Mouse (Mus musculus): Measurements from ENCODE around the gene Crygn. TPM values are rescaled to one million over a fixed set of nuclear protein-coding genes. Genes with fewer than 3 reads are reported as not detected.

Crygn gene
- polyA plus RNA-seq, 1 experiment from 2014 or later: 3.4 TPM

- 89% methylated on average over 8 of the region's 8 CpGs for WGBS
- H3K9me3 ChIP-seq (ENCODE audit: control insufficient read depth, low read length): no peaks in the 10 kb centered on the region
Observed at GRCm38 (mm10) chr5:24704615-24705014, 53.2 kb downstream of the Crygn start.

GRCm38 (mm10) chr5:24701271-24701670 is 56.5 kb downstream of the Crygn start:
- H3K4me1 ChIP-seq (replicated peaks; ENCODE audit: control insufficient read depth, insufficient read depth, low read length): 0 out of 2 replicates have a peak, but pooled peaks cover 4% of the 10 kb centered on the region
- 59% methylated on average over 3 of the region's 3 CpGs for WGBS
- no peaks in the 10 kb centered on the region for H3K27me3 ChIP-seq (ENCODE audit: control insufficient read depth, insufficient read depth, low read depth, low read length)
- peaks cover 51% of the 10 kb centered on the region for H3K36me3 ChIP-seq (ENCODE audit: control insufficient read depth, insufficient read depth, low read length)
- ATAC-seq (ENCODE audit: low read depth): peak; percentile 95
- H3K4me2 ChIP-seq (ENCODE audit: low read depth, low read length): no peak overlapping the region
- H3K27ac ChIP-seq (ENCODE audit: low read length): peak overlapping the region; percentile 85
- H3K9me3 ChIP-seq (ENCODE audit: control insufficient read depth, low read length): no peaks in the 10 kb centered on the region
- H3K4me3 ChIP-seq (ENCODE audit: low read length): no peak overlapping the region
- no peak overlapping the region for H3K9ac ChIP-seq (ENCODE audit: low read length)

More at GRCm38 (mm10) chr5:24704615-24705014, 53.2 kb downstream of the Crygn start:
- H3K36me3 ChIP-seq (ENCODE audit: control insufficient read depth, insufficient read depth, low read length): peaks cover 64% of the 10 kb centered on the region
- H3K4me3 ChIP-seq (ENCODE audit: low read length): no peak overlapping the region
- H3K4me1 ChIP-seq (replicated peaks; ENCODE audit: control insufficient read depth, insufficient read depth, low read length): 0 out of 2 replicates have a peak, but pooled peaks cover 4% of the 10 kb centered on the region
- no peak overlapping the region for H3K4me2 ChIP-seq (ENCODE audit: low read depth, low read length)
- no peak overlapping the region for H3K27ac ChIP-seq (ENCODE audit: low read length)
- H3K27me3 ChIP-seq (ENCODE audit: control insufficient read depth, insufficient read depth, low read depth, low read length): no peaks in the 10 kb centered on the region
- no peak for ATAC-seq (ENCODE audit: low read depth)
- no peak overlapping the region for H3K9ac ChIP-seq (ENCODE audit: low read length)

Other genes starting within 250 kb of the Crygn start
- not detected in 2 replicates for gene Gbx1, start 230.8 kb downstream of the Crygn start, polyA plus RNA-seq (2015; fragmentation: Nextera tagmentation; extraction: Ambion mirVana)
- gene Asb10, start 217.0 kb downstream of the Crygn start, polyA plus RNA-seq (2015; fragmentation: Nextera tagmentation; extraction: Ambion mirVana): 0.13 and 0.63 TPM in 2 replicates
- gene 4931409K22Rik, start 201.2 kb downstream of the Crygn start, polyA plus RNA-seq (2015; fragmentation: Nextera tagmentation; extraction: Ambion mirVana): 0.14 TPM in 1 of 2 replicates, not detected in the other
- 88.9 and 93.4 TPM in 2 replicates for gene Abcf2, start 180.5 kb downstream of the Crygn start, polyA plus RNA-seq (2015; fragmentation: Nextera tagmentation; extraction: Ambion mirVana)
- 19.4 and 20.2 TPM in 2 replicates for gene Chpf2, start 171.3 kb downstream of the Crygn start, polyA plus RNA-seq (2015; fragmentation: Nextera tagmentation; extraction: Ambion mirVana)
- 21.1 and 22.2 TPM in 2 replicates for gene Smarcd3, start 133.6 kb downstream of the Crygn start, polyA plus RNA-seq (2015; fragmentation: Nextera tagmentation; extraction: Ambion mirVana)
- gene Nub1, start 72.5 kb downstream of the Crygn start, polyA plus RNA-seq (2015; fragmentation: Nextera tagmentation; extraction: Ambion mirVana): 39.0 and 40.0 TPM in 2 replicates
- 30.5 and 31.5 TPM in 2 replicates for gene Wdr86, start 27.3 kb downstream of the Crygn start, polyA plus RNA-seq (2015; fragmentation: Nextera tagmentation; extraction: Ambion mirVana)
- gene Rheb, start 84.6 kb upstream of the Crygn start, polyA plus RNA-seq (2015; fragmentation: Nextera tagmentation; extraction: Ambion mirVana): 191 and 204 TPM in 2 replicates